Mouse (Mus musculus): ENCODE measurements around the gene Scarb2. TPM values are rescaled to one million over a fixed set of nuclear protein-coding genes. Genes with fewer than 3 reads are reported as not detected.

Gene Scarb2
- polyA plus RNA-seq, 1 experiment from 2014 or later: 12.4 TPM

GRCm38 (mm10) chr5:92395764-92396163 lies 110.9 kb downstream of the Scarb2 start:
- no peak for ATAC-seq
- Histone ChIP-seq H3K36me3 (no peaks in the 10 kb centered on the region), H3K4me1 (replicated peaks) (0 out of 2 replicates have a peak, but pooled peaks cover 3% of the 10 kb centered on the region), H3K27me3 (replicated peaks) (peaks cover 7% of the 10 kb centered on the region; the same call in 1 of the 2 replicates), H3K27ac (no peak overlapping the region), H3K9me3 (no peaks in the 10 kb centered on the region), H3K4me2 (replicated peaks) (no peak overlapping the region), H3K9ac (no peak overlapping the region), H3K4me3 (replicated peaks) (no peak overlapping the region)
- 68% methylated on average over 3 of the region's 3 CpGs for WGBS

GRCm38 (mm10) chr5:92393863-92394262 lies 112.8 kb downstream of the Scarb2 start:
- Histone ChIP-seq H3K27ac (no peak overlapping the region), H3K27me3 (replicated peaks) (peaks cover 10% of the 10 kb centered on the region; the same call in 1 of the 2 replicates), H3K4me3 (replicated peaks) (no peak overlapping the region), H3K36me3 (no peaks in the 10 kb centered on the region), H3K9me3 (no peaks in the 10 kb centered on the region), H3K9ac (no peak overlapping the region), H3K4me2 (replicated peaks) (no peak overlapping the region), H3K4me1 (replicated peaks) (0 out of 2 replicates have a peak, but pooled peaks cover 3% of the 10 kb centered on the region)
- WGBS: 62% methylated on average over 10 of the region's 10 CpGs
- no peak for ATAC-seq

DNA sequence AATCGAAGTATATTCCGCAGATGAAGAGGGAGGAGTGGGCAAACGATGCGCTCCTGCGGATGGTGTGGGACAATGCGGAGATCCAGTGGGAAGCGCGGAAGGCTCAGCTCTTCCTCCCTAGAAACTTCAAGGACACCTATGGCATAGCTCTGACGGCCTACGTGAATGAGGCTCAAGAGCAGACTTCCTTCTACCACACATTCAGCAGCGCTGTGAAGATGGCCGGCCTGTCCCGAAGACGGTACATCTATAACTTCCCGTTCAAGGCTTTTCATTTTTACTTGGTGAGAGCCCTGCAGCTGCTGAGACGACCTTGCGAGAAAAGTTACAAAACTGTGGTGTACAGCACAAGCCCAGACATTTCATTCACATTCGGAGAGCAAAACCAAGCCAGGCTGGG lies 114.1 kb downstream of the Scarb2 start:
- Histone ChIP-seq H3K9me3 (no peaks in the 10 kb centered on the region), H3K27me3 (replicated peaks) (peaks cover 10% of the 10 kb centered on the region; the same call in 1 of the 2 replicates), H3K36me3 (no peaks in the 10 kb centered on the region), H3K4me3 (replicated peaks) (peak overlapping the region; percentile 19), H3K4me2 (replicated peaks) (peak overlapping the region; percentile 55), H3K4me1 (replicated peaks) (0 out of 2 replicates have a peak, but pooled peaks cover 3% of the 10 kb centered on the region), H3K9ac (no peak overlapping the region), H3K27ac (no peak overlapping the region)
- no peak for ATAC-seq
- WGBS: 41% methylated on average over 18 of the region's 18 CpGs

Other genes starting within 250 kb of the Scarb2 start
- gene Naaa, start 228.7 kb downstream of the Scarb2 start, polyA plus RNA-seq (2015; fragmentation: Nextera tagmentation; extraction: Ambion mirVana): 24.2 and 26.8 TPM in 2 replicates
- gene Sdad1, start 196.4 kb downstream of the Scarb2 start, polyA plus RNA-seq (2015; fragmentation: Nextera tagmentation; extraction: Ambion mirVana): 37.3 and 40.1 TPM in 2 replicates
- 0.20 TPM in 1 of 2 replicates, not detected in the other for gene Cxcl9, start 178.8 kb downstream of the Scarb2 start, polyA plus RNA-seq (2015; fragmentation: Nextera tagmentation; extraction: Ambion mirVana)
- gene Art3, start 175.0 kb downstream of the Scarb2 start, polyA plus RNA-seq (2015; fragmentation: Nextera tagmentation; extraction: Ambion mirVana): 3.7 and 4.0 TPM in 2 replicates
- gene Cxcl10, start 157.9 kb downstream of the Scarb2 start, polyA plus RNA-seq (2015; fragmentation: Nextera tagmentation; extraction: Ambion mirVana): 1.9 and 2.4 TPM in 2 replicates
- 51.1 and 55.5 TPM in 2 replicates for gene Nup54, start 71.6 kb downstream of the Scarb2 start, polyA plus RNA-seq (2015; fragmentation: Nextera tagmentation; extraction: Ambion mirVana)
- 0.23 TPM in 1 of 2 replicates, not detected in the other for gene Fam47e, start 48.2 kb upstream of the Scarb2 start, polyA plus RNA-seq (2015; fragmentation: Nextera tagmentation; extraction: Ambion mirVana)
- 37.5 and 46.1 TPM in 2 replicates for gene Stbd1, start 96.2 kb upstream of the Scarb2 start, polyA plus RNA-seq (2015; fragmentation: Nextera tagmentation; extraction: Ambion mirVana)
- gene Ccdc158, start 168.4 kb upstream of the Scarb2 start, polyA plus RNA-seq (2015; fragmentation: Nextera tagmentation; extraction: Ambion mirVana): 0.91 and 1.1 TPM in 2 replicates
- gene Shroom3, start 176.6 kb upstream of the Scarb2 start, polyA plus RNA-seq (2015; fragmentation: Nextera tagmentation; extraction: Ambion mirVana): 8.1 and 10.3 TPM in 2 replicates